Mouse (Mus musculus): Measurements from ENCODE around the gene Top3a. TPM values are rescaled to one million over a fixed set of nuclear protein-coding genes. Genes with fewer than 3 reads are reported as not detected.

Top3a gene
- polyA plus RNA-seq, 1 experiment from 2014 or later: 6.7 TPM

DNA sequence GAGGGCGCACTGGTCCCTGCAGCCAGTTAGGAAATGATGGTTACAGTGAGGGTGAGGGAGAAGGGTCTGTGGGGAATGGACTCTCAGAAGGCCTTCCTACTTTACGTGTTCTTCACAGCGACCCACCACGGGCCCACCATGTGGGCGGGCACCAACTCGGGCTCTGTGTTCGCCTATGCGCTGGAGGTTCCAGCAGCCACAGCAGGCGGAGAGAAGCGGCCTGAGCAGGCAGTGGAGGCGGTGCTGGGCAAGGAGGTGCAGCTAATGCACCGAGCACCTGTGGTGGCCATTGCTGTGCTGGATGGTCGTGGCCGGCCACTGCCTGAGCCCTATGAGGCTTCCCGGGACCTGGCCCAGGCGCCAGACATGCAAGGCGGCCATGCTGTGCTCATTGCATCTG lies 65.9 kb downstream of the Top3a start:
- no peak overlapping the region for H3K4me2 ChIP-seq (replicated peaks; ENCODE audit: low read depth, low read length)
- H3K4me3 ChIP-seq (ENCODE audit: low read depth, low read length): no peak overlapping the region
- DNase-seq (ENCODE audit: low spot score): no peak
- H3K4me1 ChIP-seq (ENCODE audit: insufficient read depth, low read depth, low read length): peaks cover 6% of the 10 kb centered on the region; the same call in 1 of the 2 replicates
- H3K9me3 ChIP-seq (ENCODE audit: low read length): no peaks in the 10 kb centered on the region
- no peak overlapping the region for H3K9ac ChIP-seq (replicated peaks; ENCODE audit: low read depth)
- no peak overlapping the region for H3K27ac ChIP-seq (ENCODE audit: low read length)
- no peaks in the 10 kb centered on the region for H3K27me3 ChIP-seq (replicated peaks; ENCODE audit: insufficient read depth, low read length)
- peaks cover 63% of the 10 kb centered on the region for H3K36me3 ChIP-seq (ENCODE audit: insufficient read depth, low read length)
- ATAC-seq: no peak
- TF ChIP-seq EP300 (IDR thresholded peaks at IDR 0.05) (no peak), CTCF (IDR thresholded peaks at IDR 0.05) (no peak)
- 88% methylated on average over 17 of the region's 17 CpGs for WGBS

DNA sequence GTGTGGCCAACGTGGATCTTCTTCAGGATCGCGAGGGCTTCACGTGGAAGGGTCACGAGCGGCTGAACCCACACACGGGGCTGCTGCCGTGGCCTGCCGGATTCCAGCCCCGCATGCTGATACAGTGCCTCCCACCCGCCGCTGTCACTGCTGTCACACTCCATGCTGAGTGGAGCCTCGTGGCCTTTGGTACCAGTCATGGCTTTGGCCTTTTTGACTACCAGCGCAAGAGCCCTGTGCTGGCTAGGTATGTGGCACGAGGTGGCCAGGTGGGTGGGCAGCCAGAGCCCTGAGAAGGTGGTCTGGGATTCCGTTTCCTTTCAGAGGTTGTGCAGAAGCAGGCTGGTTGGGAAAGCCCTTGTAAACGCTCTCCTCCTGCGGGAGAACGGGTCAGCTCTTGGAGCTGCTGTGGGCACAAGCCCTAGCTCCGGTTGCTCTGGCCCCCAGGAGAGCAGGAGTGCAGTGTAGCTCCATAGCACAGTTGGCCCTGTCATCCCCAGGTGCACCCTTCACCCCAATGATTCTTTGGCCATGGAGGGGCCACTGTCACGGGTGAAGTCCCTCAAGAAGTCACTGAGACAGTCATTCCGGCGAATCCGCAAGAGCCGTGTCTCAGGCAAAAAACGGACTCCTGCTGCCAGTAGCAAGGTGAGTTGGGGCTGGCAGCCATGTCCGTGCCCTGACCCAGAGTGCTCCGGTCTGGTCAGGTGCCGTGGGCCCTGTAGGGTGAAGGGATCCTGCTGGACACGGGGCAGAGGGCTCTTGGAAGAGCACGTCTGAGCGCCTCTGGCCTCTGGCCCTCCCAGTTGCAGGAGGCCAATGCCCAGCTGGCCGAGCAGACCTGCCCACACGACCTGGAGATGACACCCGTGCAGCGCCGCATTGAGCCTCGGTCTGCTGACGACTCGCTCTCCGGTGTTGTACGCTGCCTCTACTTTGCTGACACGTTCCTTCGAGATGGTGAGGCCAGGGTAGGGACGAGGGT lies 67.4 kb downstream of the Top3a start:
- H3K4me1 ChIP-seq (ENCODE audit: insufficient read depth, low read depth, low read length): peaks cover 6% of the 10 kb centered on the region; the same call in 1 of the 2 replicates
- WGBS: 89% methylated on average over 45 of the region's 45 CpGs
- no peaks in the 10 kb centered on the region for H3K9me3 ChIP-seq (ENCODE audit: low read length)
- TF ChIP-seq EP300 (IDR thresholded peaks at IDR 0.05): no peak
- no peak for TF ChIP-seq CTCF (IDR thresholded peaks at IDR 0.05)
- H3K9ac ChIP-seq (replicated peaks; ENCODE audit: low read depth): no peak overlapping the region
- H3K27ac ChIP-seq (ENCODE audit: low read length): no peak overlapping the region
- peaks cover 48% of the 10 kb centered on the region for H3K36me3 ChIP-seq (ENCODE audit: insufficient read depth, low read length)
- no peak overlapping the region for H3K4me3 ChIP-seq (ENCODE audit: low read depth, low read length)
- H3K27me3 ChIP-seq (replicated peaks; ENCODE audit: insufficient read depth, low read length): no peaks in the 10 kb centered on the region
- no peak overlapping the region for H3K4me2 ChIP-seq (replicated peaks; ENCODE audit: low read depth, low read length)
- ATAC-seq (no peak), DNase-seq (ENCODE audit: low spot score) (no peak)

DNA sequence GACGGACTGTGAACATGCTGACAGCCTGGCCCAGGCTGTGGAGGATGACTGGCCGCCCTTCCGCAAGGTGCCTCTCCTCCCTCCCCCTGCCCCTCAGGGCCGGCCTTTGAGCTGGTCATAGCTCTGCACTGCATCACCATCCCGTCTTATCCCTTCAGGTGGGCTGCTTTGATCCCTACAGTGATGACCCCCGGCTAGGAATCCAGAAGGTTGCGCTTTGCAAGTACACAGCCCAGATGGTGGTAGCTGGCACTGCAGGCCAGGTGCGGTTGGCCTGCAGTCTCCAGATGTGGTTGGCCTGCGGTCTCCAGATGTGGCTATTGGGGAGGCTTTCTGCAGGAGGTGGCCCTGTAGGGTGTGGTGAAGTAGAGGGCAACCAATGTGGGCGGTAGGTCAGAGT lies 68.5 kb downstream of the Top3a start:
- 96% methylated on average over 10 of the region's 10 CpGs for WGBS
- no peak overlapping the region for H3K27ac ChIP-seq (ENCODE audit: low read length)
- no peak for DNase-seq (ENCODE audit: low spot score)
- H3K4me1 ChIP-seq (ENCODE audit: insufficient read depth, low read depth, low read length): peaks cover 6% of the 10 kb centered on the region; the same call in 1 of the 2 replicates
- H3K4me3 ChIP-seq (ENCODE audit: low read depth, low read length): no peak overlapping the region
- no peaks in the 10 kb centered on the region for H3K9me3 ChIP-seq (ENCODE audit: low read length)
- TF ChIP-seq EP300 (IDR thresholded peaks at IDR 0.05) (no peak), CTCF (IDR thresholded peaks at IDR 0.05) (no peak)
- no peaks in the 10 kb centered on the region for H3K27me3 ChIP-seq (replicated peaks; ENCODE audit: insufficient read depth, low read length)
- no peak overlapping the region for H3K9ac ChIP-seq (replicated peaks; ENCODE audit: low read depth)
- H3K36me3 ChIP-seq (ENCODE audit: insufficient read depth, low read length): peaks cover 40% of the 10 kb centered on the region
- ATAC-seq: no peak
- H3K4me2 ChIP-seq (replicated peaks; ENCODE audit: low read depth, low read length): no peak overlapping the region

DNA sequence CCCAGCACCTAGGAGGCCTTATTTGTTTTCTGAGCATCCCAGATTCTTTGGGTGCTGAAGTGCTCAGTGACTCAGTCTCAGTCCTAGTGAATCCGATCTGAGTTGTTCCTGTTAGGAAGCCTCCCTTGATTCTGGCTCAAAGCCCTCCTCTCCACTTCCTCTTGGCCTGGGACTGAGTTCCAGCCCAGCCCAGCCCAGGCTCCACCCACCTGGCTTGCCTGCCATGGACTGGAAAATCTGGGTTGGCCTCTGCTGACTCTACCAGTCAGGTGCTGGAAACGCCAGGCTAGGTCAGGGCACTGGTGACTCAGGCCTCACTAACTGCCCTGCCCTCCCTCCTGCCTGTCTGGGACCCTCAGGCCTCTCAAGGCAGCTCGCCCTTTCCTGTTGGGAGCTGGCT lies 69.5 kb downstream of the Top3a start:
- ATAC-seq: peak; percentile 84
- Histone ChIP-seq H3K27ac (ENCODE audit: low read length) (no peak overlapping the region), H3K36me3 (ENCODE audit: insufficient read depth, low read length) (peaks cover 32% of the 10 kb centered on the region), H3K27me3 (replicated peaks; ENCODE audit: insufficient read depth, low read length) (no peaks in the 10 kb centered on the region), H3K4me1 (ENCODE audit: insufficient read depth, low read depth, low read length) (peaks cover 6% of the 10 kb centered on the region; the same call in 1 of the 2 replicates), H3K9ac (replicated peaks; ENCODE audit: low read depth) (no peak overlapping the region), H3K4me2 (replicated peaks; ENCODE audit: low read depth, low read length) (no peak overlapping the region), H3K4me3 (ENCODE audit: low read depth, low read length) (no peak overlapping the region), H3K9me3 (ENCODE audit: low read length) (no peaks in the 10 kb centered on the region)
- WGBS: 33% methylated on average over 3 of the region's 3 CpGs
- TF ChIP-seq EP300 (IDR thresholded peaks at IDR 0.05) (no peak), CTCF (IDR thresholded peaks at IDR 0.05) (no peak)
- DNase-seq (ENCODE audit: low spot score): peak; percentile 87

DNA sequence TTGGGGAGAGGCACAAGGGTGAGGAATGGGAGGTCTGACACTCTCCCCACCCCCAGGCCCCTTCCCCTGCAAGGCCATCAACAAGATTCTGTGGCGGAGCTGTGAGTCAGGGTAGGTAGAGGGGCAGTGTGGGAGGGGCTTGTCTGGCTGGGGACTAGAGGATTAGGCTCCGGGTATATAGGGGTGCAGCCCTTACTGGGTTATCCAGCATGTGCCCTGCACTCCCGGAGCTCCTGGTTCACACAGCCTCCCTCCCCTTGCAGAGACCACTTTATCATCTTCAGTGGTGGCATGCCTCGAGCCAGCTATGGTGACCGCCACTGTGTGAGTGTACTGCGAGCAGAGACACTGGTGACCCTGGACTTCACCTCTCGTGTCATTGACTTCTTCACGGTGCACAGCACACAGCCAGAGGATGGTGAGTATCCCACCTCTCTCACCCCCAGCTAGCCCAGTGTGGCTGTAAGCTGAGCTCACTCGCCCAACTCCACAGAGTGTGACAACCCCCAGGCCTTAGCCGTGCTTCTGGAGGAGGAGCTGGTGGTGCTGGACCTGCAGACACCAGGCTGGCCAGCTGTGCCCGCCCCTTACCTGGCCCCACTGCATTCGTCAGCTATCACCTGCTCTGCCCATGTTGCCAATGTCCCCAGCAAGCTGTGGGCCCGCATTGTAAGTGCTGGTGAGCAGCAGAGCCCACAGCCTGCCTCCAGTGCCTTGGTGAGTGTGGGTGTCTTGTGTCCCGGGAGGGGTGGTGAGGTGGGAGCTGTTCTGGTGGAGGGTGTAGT lies 70.3 kb downstream of the Top3a start:
- Histone ChIP-seq H3K4me3 (ENCODE audit: low read depth, low read length) (no peak overlapping the region), H3K9ac (replicated peaks; ENCODE audit: low read depth) (no peak overlapping the region), H3K27me3 (replicated peaks; ENCODE audit: insufficient read depth, low read length) (no peaks in the 10 kb centered on the region), H3K27ac (ENCODE audit: low read length) (no peak overlapping the region), H3K36me3 (ENCODE audit: insufficient read depth, low read length) (peaks cover 26% of the 10 kb centered on the region), H3K4me2 (replicated peaks; ENCODE audit: low read depth, low read length) (no peak overlapping the region), H3K9me3 (ENCODE audit: low read length) (no peaks in the 10 kb centered on the region), H3K4me1 (ENCODE audit: insufficient read depth, low read depth, low read length) (peaks cover 6% of the 10 kb centered on the region; the same call in 1 of the 2 replicates)
- ATAC-seq: no peak
- DNase-seq (ENCODE audit: low spot score): no peak
- TF ChIP-seq EP300 (IDR thresholded peaks at IDR 0.05) (no peak), CTCF (IDR thresholded peaks at IDR 0.05) (no peak)
- 86% methylated on average over 14 of the region's 14 CpGs for WGBS

DNA sequence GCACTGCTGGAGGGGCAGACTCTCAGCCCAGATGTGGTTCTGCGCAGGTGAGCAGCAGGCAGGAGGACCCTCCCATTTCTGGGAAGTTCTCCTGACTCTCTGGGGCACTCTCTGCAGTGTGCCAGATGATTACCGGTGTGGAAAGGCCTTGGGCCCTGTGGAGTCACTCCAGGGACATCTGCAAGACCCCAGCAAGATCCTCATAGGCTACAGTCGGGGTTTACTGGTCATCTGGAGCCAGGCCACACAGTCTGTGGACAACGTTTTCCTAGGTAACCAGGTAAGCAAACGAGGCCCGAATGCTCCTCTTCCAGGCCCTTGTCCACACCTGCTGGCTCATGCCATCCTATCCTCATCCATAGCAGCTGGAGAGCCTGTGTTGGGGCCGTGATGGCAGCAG lies 71.1 kb downstream of the Top3a start:
- ATAC-seq: no peak
- DNase-seq (ENCODE audit: low spot score): no peak
- Histone ChIP-seq H3K4me3 (ENCODE audit: low read depth, low read length) (no peak overlapping the region), H3K9me3 (ENCODE audit: low read length) (no peaks in the 10 kb centered on the region), H3K9ac (replicated peaks; ENCODE audit: low read depth) (no peak overlapping the region), H3K27ac (ENCODE audit: low read length) (no peak overlapping the region), H3K4me2 (replicated peaks; ENCODE audit: low read depth, low read length) (no peak overlapping the region), H3K4me1 (ENCODE audit: insufficient read depth, low read depth, low read length) (peaks cover 6% of the 10 kb centered on the region; the same call in 1 of the 2 replicates), H3K36me3 (ENCODE audit: insufficient read depth, low read length) (peaks cover 18% of the 10 kb centered on the region), H3K27me3 (replicated peaks; ENCODE audit: insufficient read depth, low read length) (no peaks in the 10 kb centered on the region)
- 92% methylated on average over 7 of the region's 7 CpGs for WGBS
- TF ChIP-seq EP300 (IDR thresholded peaks at IDR 0.05) (no peak), CTCF (IDR thresholded peaks at IDR 0.05) (no peak)
